Mouse (Mus musculus): Measurements from ENCODE around the gene Pnmt. TPM values are rescaled to one million over a fixed set of nuclear protein-coding genes. Genes with fewer than 3 reads are reported as not detected.
A peak's percentile ranks its signal among the peaks of the same experiment; 100 is the strongest.

Gene Pnmt
- polyA plus RNA-seq, 1 experiment from 2014 or later: 0.49 TPM

DNA sequence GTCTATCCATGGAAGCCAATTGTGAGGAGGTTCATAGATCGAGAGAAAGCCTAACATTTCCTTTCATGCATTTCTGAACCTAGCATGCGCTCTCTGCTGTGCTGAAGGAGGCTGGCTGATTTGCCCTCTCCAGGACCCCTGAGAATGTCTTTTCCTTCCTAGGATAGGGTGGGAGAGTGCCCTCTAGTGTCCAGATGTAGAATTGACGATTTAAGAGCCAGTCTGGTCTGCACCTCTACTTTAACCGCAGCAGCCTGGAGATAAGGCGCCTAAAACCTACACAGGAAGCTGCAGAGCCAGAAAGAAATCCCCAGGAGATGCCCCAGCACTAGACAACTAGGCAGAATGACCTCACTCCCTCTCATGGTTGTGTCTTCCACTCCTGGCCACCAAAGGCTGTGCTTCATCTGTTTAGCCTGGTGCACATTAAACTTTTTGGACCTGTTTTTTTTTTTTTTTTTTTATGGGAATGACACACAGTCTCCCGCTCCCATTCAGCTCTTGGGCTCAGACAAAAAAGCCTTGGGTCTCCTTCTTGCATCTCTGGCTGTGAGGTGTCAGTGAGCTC lies 30.4 kb upstream of the Pnmt start:
- Histone ChIP-seq H3K27ac (replicated peaks; ENCODE audit: low read depth, low read length) (no peak overlapping the region), H3K4me2 (ENCODE audit: low read depth, low read length) (no peak overlapping the region), H3K27me3 (replicated peaks; ENCODE audit: control insufficient read depth, insufficient read depth, low read length) (peaks cover 36% of the 10 kb centered on the region), H3K9me3 (ENCODE audit: control insufficient read depth, low read length) (no peaks in the 10 kb centered on the region), H3K4me3 (ENCODE audit: low read depth, low read length) (no peak overlapping the region), H3K4me1 (ENCODE audit: control insufficient read depth, insufficient read depth, low read length) (peaks cover 8% of the 10 kb centered on the region; the same call in 1 of the 2 replicates), H3K9ac (ENCODE audit: low read depth, low read length) (no peak overlapping the region), H3K36me3 (ENCODE audit: control insufficient read depth, insufficient read depth, low read length) (no peaks in the 10 kb centered on the region)
- DNase-seq (ENCODE audit: low spot score) (peak; percentile 83), ATAC-seq (ENCODE audit: low read depth) (0 out of 2 replicates have a peak, but pooled peaks have one; percentile 19)
- 7% methylated on average over 6 of the region's 6 CpGs for WGBS

DNA sequence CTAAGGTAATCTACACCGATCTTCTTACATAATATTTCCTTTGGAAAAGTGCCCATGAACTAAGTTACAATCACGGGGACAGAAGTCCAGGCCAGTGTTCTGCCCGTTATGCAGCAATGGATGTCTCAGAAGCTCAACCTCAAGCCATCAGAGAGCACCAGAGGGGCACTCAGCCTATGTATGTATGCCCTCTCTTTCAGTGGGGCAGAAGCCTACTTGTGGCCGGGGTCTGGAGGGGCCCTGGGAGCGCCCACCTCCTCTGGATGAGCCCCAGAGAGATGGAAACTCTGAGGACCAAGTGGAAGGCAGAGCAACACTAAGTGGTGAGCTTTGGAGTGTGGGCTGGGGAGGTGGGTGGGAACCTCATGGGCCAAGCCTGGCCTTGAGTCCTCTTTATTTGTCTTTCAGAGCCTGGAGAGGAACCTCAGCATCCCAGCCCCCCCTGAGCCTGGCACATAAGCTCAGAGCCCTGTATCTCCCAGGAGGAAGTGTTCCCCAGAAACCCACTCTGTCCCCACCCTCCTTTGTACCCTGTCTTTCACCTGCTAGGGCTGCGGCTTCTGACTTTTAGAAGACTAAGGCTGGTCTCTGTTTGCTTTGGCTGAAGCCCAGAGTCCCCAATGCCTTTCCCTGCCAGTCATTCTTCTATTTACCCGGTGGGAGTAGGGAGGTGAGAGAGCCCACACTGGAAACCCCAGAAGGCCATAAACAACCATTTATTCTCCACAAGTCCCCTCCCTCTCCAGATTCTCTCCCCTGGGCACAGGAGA lies 29.4 kb upstream of the Pnmt start:
- no peak overlapping the region for H3K4me3 ChIP-seq (ENCODE audit: low read depth, low read length)
- peaks cover 26% of the 10 kb centered on the region for H3K27me3 ChIP-seq (replicated peaks; ENCODE audit: control insufficient read depth, insufficient read depth, low read length)
- H3K4me2 ChIP-seq (ENCODE audit: low read depth, low read length): no peak overlapping the region
- no peak overlapping the region for H3K27ac ChIP-seq (replicated peaks; ENCODE audit: low read depth, low read length)
- no peak overlapping the region; the same call in 1 of the 2 replicates for H3K9ac ChIP-seq (ENCODE audit: low read depth, low read length)
- DNase-seq (ENCODE audit: low spot score): no peak
- H3K4me1 ChIP-seq (ENCODE audit: control insufficient read depth, insufficient read depth, low read length): peaks cover 8% of the 10 kb centered on the region; the same call in 1 of the 2 replicates
- no peak for ATAC-seq (ENCODE audit: low read depth)
- H3K36me3 ChIP-seq (ENCODE audit: control insufficient read depth, insufficient read depth, low read length): no peaks in the 10 kb centered on the region
- no peaks in the 10 kb centered on the region for H3K9me3 ChIP-seq (ENCODE audit: control insufficient read depth, low read length)
- WGBS: 75% methylated on average over 7 of the region's 7 CpGs

DNA sequence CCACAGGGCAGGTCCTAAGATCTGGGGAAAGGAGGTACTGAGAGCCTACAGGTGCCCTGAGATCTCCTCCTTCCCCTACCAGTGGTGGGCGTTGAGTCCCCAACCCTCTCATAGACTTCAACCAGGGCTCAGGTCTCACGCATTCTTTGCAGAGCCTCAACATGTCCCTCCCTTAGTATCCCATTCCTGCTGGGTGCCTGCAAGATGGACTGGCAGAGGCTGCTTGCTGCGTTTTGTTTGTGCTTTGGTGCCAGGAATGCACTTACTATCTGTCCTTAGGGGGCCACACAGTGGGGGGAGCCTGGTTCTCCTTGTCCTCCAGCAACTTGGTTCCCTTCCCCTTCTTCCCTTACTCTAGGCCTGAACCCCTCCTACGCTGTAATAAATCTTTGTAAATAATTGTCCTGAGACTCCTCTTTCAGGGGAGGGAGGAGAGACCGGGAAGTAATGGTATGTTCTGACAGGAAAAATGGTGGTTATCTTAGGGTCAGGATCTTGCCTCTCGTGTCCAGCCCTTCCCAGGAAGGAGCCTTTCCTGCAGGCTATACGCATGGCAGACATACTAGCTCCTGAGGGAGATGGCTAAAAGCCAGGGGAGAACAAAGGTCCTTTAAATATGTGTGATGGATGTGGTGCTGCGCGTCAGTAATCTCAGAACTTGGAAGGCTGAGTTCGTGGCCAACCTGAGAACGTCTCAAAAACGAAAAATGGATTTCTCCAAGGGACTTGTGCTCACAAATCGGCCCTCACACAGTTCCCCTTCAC lies 28.7 kb upstream of the Pnmt start:
- 7% methylated on average over 13 of the region's 13 CpGs for WGBS
- Histone ChIP-seq H3K4me3 (ENCODE audit: low read depth, low read length) (peak overlapping the region; percentile 65), H3K9me3 (ENCODE audit: control insufficient read depth, low read length) (no peaks in the 10 kb centered on the region), H3K27me3 (replicated peaks; ENCODE audit: control insufficient read depth, insufficient read depth, low read length) (peaks cover 21% of the 10 kb centered on the region; the same call in 1 of the 2 replicates), H3K27ac (replicated peaks; ENCODE audit: low read depth, low read length) (peak overlapping the region; percentile 84), H3K36me3 (ENCODE audit: control insufficient read depth, insufficient read depth, low read length) (no peaks in the 10 kb centered on the region), H3K4me1 (ENCODE audit: control insufficient read depth, insufficient read depth, low read length) (peaks cover 8% of the 10 kb centered on the region; the same call in 1 of the 2 replicates), H3K4me2 (ENCODE audit: low read depth, low read length) (peak overlapping the region; percentile 79), H3K9ac (ENCODE audit: low read depth, low read length) (peak overlapping the region; percentile 76)
- ATAC-seq (ENCODE audit: low read depth) (0 out of 2 replicates have a peak, but pooled peaks have one; percentile 5), DNase-seq (ENCODE audit: low spot score) (no peak)

DNA sequence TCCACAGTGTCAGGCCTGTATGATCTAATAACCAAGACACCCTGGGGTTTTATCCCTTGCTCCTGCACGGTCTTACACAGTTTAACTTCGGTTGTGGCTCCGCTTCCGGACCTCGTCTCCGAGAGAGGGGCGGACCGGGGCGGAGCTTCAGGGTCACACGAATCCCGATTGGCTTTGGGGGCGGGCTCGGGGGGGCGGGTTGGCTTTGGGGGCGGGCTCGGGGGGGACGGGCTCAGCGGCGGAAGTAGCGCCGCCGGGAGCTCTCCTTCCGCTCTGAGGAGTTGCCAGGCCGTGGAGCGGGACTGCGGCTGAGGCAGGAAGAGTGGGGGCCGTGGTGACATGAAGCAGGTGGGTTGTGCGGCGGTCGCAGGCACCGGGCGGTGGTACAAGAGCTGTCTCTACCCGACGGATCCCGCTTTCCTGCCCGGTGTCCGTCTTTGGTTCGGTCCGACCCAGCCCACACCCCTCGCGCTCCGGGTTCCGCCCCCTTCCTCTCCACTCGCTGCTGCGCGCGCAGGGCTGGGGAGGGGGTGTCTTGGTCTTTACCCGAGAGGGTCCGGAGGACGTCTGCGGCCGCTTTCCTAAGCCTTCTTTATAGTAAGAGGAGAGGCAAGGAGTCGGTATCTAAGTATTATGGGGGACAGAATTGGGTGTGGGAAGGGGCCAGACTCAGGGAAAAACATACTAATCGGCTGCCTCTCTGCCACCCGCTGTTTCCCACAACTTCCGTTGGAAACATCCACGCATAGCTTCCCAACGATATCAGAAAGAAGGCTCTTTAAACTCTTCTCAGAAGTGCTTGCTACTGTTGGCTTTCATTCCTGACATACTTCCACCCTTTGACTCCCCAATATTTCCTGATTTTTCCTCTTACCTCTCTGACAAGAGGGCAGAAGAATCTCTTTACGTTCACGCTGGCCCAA lies 27.8 kb upstream of the Pnmt start, which contains the start of gene Stard3:
Gene Stard3 (plus strand): TSS at position 208 of the 923 bp plus-strand sequence.
- Histone ChIP-seq H3K4me2 (ENCODE audit: low read depth, low read length) (peak within 1 kb of the TSS; percentile 79), H3K4me3 (ENCODE audit: low read depth, low read length) (peak within 1 kb of the TSS; percentile 65), H3K27me3 (replicated peaks; ENCODE audit: control insufficient read depth, insufficient read depth, low read length) (peaks cover 12% of the 10 kb centered on the region; the same call in 1 of the 2 replicates), H3K9ac (ENCODE audit: low read depth, low read length) (peak within 1 kb of the TSS; percentile 76), H3K4me1 (ENCODE audit: control insufficient read depth, insufficient read depth, low read length) (peaks cover 8% of the 10 kb centered on the region; the same call in 1 of the 2 replicates), H3K9me3 (ENCODE audit: control insufficient read depth, low read length) (no peaks in the 10 kb centered on the region), H3K27ac (replicated peaks; ENCODE audit: low read depth, low read length) (peak within 1 kb of the TSS; percentile 84), H3K36me3 (ENCODE audit: control insufficient read depth, insufficient read depth, low read length) (no peaks in the 10 kb centered on the region)
- ATAC-seq (ENCODE audit: low read depth): peak; percentile 92
- under 1% methylated on average over 27 of the region's 60 CpGs for WGBS
- peak; percentile 95 for DNase-seq (ENCODE audit: low spot score)

DNA sequence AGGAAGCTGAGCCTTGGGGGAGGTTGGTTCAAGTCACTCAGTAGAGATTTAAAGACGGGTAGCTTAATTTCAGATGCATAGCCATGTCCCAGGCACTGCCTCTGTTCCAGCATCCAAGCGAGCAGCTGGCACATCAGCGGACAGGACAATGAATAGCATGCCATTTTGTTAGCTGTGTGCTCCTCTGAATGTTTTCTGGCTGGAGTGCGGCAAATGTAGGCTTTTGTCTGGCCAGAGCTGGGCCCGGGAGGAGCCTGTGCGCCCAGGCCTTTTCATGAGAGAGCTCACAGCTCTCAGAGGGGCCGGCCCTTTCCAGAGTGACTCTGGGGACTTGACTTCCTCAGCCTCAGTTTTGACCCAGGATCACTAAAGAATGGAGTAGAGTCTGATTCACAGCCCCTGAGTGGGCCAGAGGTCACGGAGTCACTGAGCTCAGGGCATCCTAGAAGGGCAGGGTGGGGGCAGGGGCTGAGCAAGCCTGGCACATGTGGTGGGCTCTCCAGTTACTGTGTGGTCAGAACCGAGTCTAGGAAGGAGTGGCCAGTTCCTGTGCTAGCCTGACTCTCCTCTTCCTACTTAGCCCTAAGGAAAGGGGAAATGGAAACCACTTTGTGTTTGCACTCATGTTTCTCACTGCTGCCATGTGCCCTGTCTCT lies 25.3 kb upstream of the Pnmt start:
- 43% methylated on average over 9 of the region's 9 CpGs for WGBS
- no peak for DNase-seq (ENCODE audit: low spot score)
- 0 out of 2 replicates have a peak overlapping the region, but pooled peaks have one; percentile 21 for H3K9ac ChIP-seq (ENCODE audit: low read depth, low read length)

DNA sequence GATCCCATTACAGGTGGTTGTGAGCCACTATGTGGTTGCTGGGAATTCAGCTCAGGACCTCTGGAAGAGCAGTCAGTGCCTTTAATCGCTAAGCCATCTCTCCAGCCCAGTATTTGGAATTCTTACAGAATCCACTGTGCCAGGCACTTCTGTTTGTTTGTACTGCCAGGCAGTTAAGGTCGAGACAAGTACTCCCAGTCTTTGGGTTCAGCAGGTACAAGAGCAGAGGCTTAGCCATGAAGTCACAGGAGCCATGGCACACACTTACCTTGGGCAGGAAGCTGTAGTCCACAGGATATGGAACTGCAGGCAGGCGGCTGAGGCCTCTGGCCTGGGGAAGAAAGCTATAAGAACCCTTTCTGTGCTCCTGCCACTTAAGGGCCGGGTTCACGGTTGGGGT lies 22.4 kb upstream of the Pnmt start:
- Histone ChIP-seq H3K4me1 (ENCODE audit: control insufficient read depth, insufficient read depth, low read length) (peaks cover 5% of the 10 kb centered on the region; the same call in 1 of the 2 replicates), H3K9me3 (ENCODE audit: control insufficient read depth, low read length) (no peaks in the 10 kb centered on the region), H3K36me3 (ENCODE audit: control insufficient read depth, insufficient read depth, low read length) (no peaks in the 10 kb centered on the region), H3K4me2 (ENCODE audit: low read depth, low read length) (no peak overlapping the region), H3K4me3 (ENCODE audit: low read depth, low read length) (no peak overlapping the region), H3K27ac (replicated peaks; ENCODE audit: low read depth, low read length) (no peak overlapping the region), H3K9ac (ENCODE audit: low read depth, low read length) (no peak overlapping the region), H3K27me3 (replicated peaks; ENCODE audit: control insufficient read depth, insufficient read depth, low read length) (no peaks in the 10 kb centered on the region)
- no peak for ATAC-seq (ENCODE audit: low read depth)
- no peak for DNase-seq (ENCODE audit: low spot score)
- WGBS: 83% methylated on average over 5 of the region's 5 CpGs

More for the DNA sequence above, 25.3 kb upstream of the Pnmt start:
- Histone ChIP-seq H3K4me3 (ENCODE audit: low read depth, low read length) (no peak overlapping the region), H3K27me3 (replicated peaks; ENCODE audit: control insufficient read depth, insufficient read depth, low read length) (no peaks in the 10 kb centered on the region), H3K27ac (replicated peaks; ENCODE audit: low read depth, low read length) (no peak overlapping the region), H3K4me2 (ENCODE audit: low read depth, low read length) (no peak overlapping the region; the same call in 1 of the 2 replicates), H3K36me3 (ENCODE audit: control insufficient read depth, insufficient read depth, low read length) (no peaks in the 10 kb centered on the region), H3K9me3 (ENCODE audit: control insufficient read depth, low read length) (no peaks in the 10 kb centered on the region), H3K4me1 (ENCODE audit: control insufficient read depth, insufficient read depth, low read length) (peaks cover 8% of the 10 kb centered on the region; the same call in 1 of the 2 replicates)
- ATAC-seq (ENCODE audit: low read depth): no peak

DNA sequence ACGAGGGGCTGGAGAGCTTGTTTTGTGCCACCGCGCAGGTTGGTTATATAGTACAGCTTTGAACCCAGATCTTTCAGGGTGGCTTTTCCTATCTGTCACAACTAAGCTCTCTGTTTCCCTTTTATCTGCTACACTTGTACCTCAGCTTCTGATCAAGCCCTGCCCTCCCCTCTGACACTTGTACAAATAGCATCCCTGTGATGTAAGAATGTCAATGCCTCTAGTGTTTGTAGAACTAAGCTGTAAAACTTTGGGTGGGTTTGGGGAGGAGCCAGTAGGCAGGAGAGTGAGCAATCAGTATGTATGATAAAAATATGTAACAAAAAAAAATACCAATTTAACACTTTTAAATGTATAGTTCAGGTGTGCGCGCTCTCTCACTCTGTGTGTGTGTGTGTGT lies 21.8 kb upstream of the Pnmt start:
- DNase-seq (ENCODE audit: low spot score) (no peak), ATAC-seq (ENCODE audit: low read depth) (no peak)
- 96% methylated on average over 5 of the region's 5 CpGs for WGBS
- Histone ChIP-seq H3K36me3 (ENCODE audit: control insufficient read depth, insufficient read depth, low read length) (no peaks in the 10 kb centered on the region), H3K4me1 (ENCODE audit: control insufficient read depth, insufficient read depth, low read length) (no peaks in the 10 kb centered on the region; the same call in 1 of the 2 replicates), H3K27ac (replicated peaks; ENCODE audit: low read depth, low read length) (no peak overlapping the region), H3K27me3 (replicated peaks; ENCODE audit: control insufficient read depth, insufficient read depth, low read length) (no peaks in the 10 kb centered on the region), H3K4me3 (ENCODE audit: low read depth, low read length) (no peak overlapping the region), H3K9ac (ENCODE audit: low read depth, low read length) (no peak overlapping the region), H3K4me2 (ENCODE audit: low read depth, low read length) (no peak overlapping the region), H3K9me3 (ENCODE audit: control insufficient read depth, low read length) (no peaks in the 10 kb centered on the region)

All from embryonic facial prominence, embryonic 14.5 days (tissue).